Mouse (Mus musculus) ES-Bruce4 (cell line): ENCODE data around the gene Sumo3. TPM values are rescaled to one million over a fixed set of nuclear protein-coding genes. Genes with fewer than 3 reads are reported as not detected.

ENCODE experiments used
- H3K27ac ChIP-seq: 2 replicates; pipeline ENCODE4 v1.5.1; 2012; ENCODE audit warnings: low read length, inconsistent platforms; ENCODE audit not compliant: insufficient read depth
- H3K27me3 ChIP-seq: 2 replicates; pipeline ENCODE4 v1.6.1; 2012; ENCODE audit warnings: mild to moderate bottlenecking, low read length, inconsistent platforms; ENCODE audit not compliant: control insufficient read depth, poor library complexity, insufficient read depth, severe bottlenecking
- H3K36me3 ChIP-seq: 2 replicates; pipeline ENCODE4 v1.6.1; 2012; ENCODE audit warnings: inconsistent platforms, mild to moderate bottlenecking, low read length, moderate library complexity; ENCODE audit not compliant: control insufficient read depth, poor library complexity, insufficient read depth, severe bottlenecking
- H3K4me1 ChIP-seq: one replicate; pipeline ENCODE4 v1.8.1; 2011; ENCODE audit warnings: low read length; ENCODE audit not compliant: control insufficient read depth, insufficient read depth
- H3K4me3 ChIP-seq: 2 replicates; pipeline ENCODE4 v1.5.1; 2011; ENCODE audit warnings: low read depth, mild to moderate bottlenecking, low read length
- H3K9ac ChIP-seq: 2 replicates; pipeline ENCODE4 v1.6.1; 2012; ENCODE audit warnings: low read depth, mild to moderate bottlenecking, inconsistent platforms; ENCODE audit not compliant: poor library complexity, severe bottlenecking
- H3K9me3 ChIP-seq: replicated peaks from 2 replicates; pipeline ENCODE4 v1.6.1; 2012; ENCODE audit warnings: mild to moderate bottlenecking, low read length, inconsistent platforms; ENCODE audit not compliant: control insufficient read depth, poor library complexity, insufficient read depth, severe bottlenecking
- CTCF ChIP-seq: IDR thresholded peaks from one replicate; pipeline ENCODE4 v1.8.1; 2011; ENCODE audit warnings: low read depth, low read length
- EP300 ChIP-seq: IDR thresholded peaks from 2 replicates; pipeline ENCODE4 v1.6.1; 2011; ENCODE audit warnings: low read depth, low read length; ENCODE audit not compliant: insufficient read depth
- POLR2A ChIP-seq: IDR thresholded peaks from one replicate; pipeline ENCODE4 v1.8.1; 2011; ENCODE audit warnings: low read length; ENCODE audit not compliant: insufficient read depth
- polyA plus RNA-seq: library from polyadenylated mRNA; stranded (reverse); fragments of >200 nt; gene quantifications from 2 replicates; pipeline ENCODE4 v1.2.4, GENCODE M21; 2011; ENCODE audit warnings: low read depth; ENCODE audit not compliant: missing spikeins, insufficient read depth, insufficient read length

Gene Sumo3
- polyA plus RNA-seq, 1 experiment: 218 TPM

- Histone ChIP-seq H3K27ac (no peak overlapping the region), H3K9ac (no peak overlapping the region), H3K27me3 (no peaks in the 10 kb centered on the region), H3K4me3 (no peak overlapping the region), H3K36me3 (peaks cover 13% of the 10 kb centered on the region), H3K9me3 (no peaks in the 10 kb centered on the region), H3K4me1 (peaks cover 8% of the 10 kb centered on the region)
- TF ChIP-seq POLR2A: no peak
- TF ChIP-seq CTCF: no peak
- TF ChIP-seq EP300: no peak
Observed at GRCm38 (mm10) chr10:77591546-77591945, 14.4 kb upstream of the Sumo3 start.

DNA sequence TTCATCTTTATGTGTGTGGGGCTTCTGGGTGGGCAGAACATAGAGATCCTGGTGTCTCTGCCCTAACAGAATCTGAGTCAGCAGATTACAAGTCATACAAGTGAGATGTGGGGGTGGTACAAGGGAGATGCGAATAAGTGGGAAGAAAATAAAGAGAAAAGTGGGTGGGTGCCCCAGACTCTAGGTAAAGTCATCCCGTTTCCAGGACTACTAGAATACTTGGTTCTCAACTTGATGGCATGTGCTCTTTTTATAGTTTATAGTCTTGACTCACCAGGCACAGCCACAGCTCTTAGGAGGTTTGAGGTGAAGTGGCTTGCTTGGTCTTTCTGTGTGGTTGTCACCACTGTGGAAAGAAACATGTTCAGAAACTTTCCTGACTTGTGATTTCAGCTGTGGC lies 9.8 kb upstream of the Sumo3 start:
- TF ChIP-seq POLR2A (no peak), EP300 (no peak), CTCF (no peak)
- H3K4me3 ChIP-seq: no peak overlapping the region
- H3K4me1 ChIP-seq: no peaks in the 10 kb centered on the region
- H3K36me3 ChIP-seq: peaks cover 23% of the 10 kb centered on the region
- no peak overlapping the region for H3K9ac ChIP-seq
- H3K27me3 ChIP-seq: no peaks in the 10 kb centered on the region
- no peaks in the 10 kb centered on the region for H3K9me3 ChIP-seq
- no peak overlapping the region for H3K27ac ChIP-seq

DNA sequence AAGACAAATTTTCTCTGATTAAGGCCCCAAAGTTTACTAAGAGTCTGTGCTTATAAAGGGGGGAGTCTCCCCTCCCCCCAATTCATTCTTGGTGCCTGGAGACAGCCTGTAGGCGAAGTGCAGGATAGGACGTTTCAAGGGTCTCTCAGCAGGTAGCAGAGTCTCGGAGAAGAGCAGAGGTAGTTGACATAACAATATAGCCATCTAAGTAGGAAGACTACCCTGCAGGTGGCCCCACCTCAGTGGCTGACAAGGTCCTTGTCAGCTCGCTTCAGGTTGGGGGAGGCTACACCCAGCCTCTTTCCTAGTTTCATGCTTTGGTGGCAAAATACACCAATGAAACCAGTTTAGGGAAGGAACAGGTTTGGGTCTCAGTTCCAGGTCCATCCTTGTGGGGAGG lies 2.9 kb upstream of the Sumo3 start:
- TF ChIP-seq EP300 (peak; percentile 91), POLR2A (no peak), CTCF (no peak)
- Histone ChIP-seq H3K9me3 (no peaks in the 10 kb centered on the region), H3K36me3 (no peaks in the 10 kb centered on the region; the same call in 1 of the 2 replicates)

DNA sequence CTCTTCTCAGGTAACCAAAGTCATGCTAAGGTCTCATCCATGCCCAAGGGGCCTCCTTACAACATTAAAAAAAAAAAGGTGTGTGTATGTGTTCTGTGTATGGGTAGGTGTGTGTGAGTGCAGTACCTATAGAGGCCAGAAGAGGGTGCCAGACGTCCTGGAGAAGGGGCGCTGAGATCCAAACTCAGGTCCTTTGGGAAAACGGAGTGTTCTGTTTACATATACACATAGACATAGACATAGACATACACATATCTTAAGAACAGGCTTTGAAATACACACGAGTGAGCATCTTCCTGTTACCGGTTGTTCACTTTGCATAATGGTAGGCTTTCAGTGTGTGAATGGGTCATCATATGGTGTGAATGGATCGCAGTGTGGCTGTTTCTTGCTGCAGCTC lies 1.8 kb upstream of the Sumo3 start:
- TF ChIP-seq EP300 (no peak), CTCF (peak; percentile 67)
- H3K27ac ChIP-seq: no peak overlapping the region
- H3K9ac ChIP-seq: no peak overlapping the region
- H3K4me3 ChIP-seq: no peak overlapping the region
- H3K4me1 ChIP-seq: no peaks in the 10 kb centered on the region
- no peaks in the 10 kb centered on the region for H3K36me3 ChIP-seq
- H3K27me3 ChIP-seq: no peaks in the 10 kb centered on the region
- no peaks in the 10 kb centered on the region for H3K9me3 ChIP-seq

More for the DNA sequence above, 2.9 kb upstream of the Sumo3 start:
- no peaks in the 10 kb centered on the region for H3K4me1 ChIP-seq
- peak overlapping the region; percentile 72 for H3K27ac ChIP-seq
- H3K9ac ChIP-seq: no peak overlapping the region
- H3K4me3 ChIP-seq: no peak overlapping the region
- no peaks in the 10 kb centered on the region for H3K27me3 ChIP-seq

GRCm38 (mm10) chr10:77604958-77605357 lies 939 bp upstream of the Sumo3 start:
- H3K4me3 ChIP-seq: no peak overlapping the region
- no peaks in the 10 kb centered on the region for H3K36me3 ChIP-seq
- H3K27me3 ChIP-seq: no peaks in the 10 kb centered on the region
- no peaks in the 10 kb centered on the region for H3K9me3 ChIP-seq
- peak overlapping the region; percentile 91 for H3K27ac ChIP-seq
- H3K4me1 ChIP-seq: no peaks in the 10 kb centered on the region
- TF ChIP-seq EP300 (no peak), POLR2A (no peak), CTCF (no peak)
- no peak overlapping the region for H3K9ac ChIP-seq

GRCm38 (mm10) chr10:77605368-77605767 lies 529 bp upstream of the Sumo3 start:
- H3K36me3 ChIP-seq: 0 out of 2 replicates have a peak, but pooled peaks cover 2% of the 10 kb centered on the region
- H3K4me1 ChIP-seq: peaks cover 2% of the 10 kb centered on the region
- H3K27ac ChIP-seq: peak overlapping the region; percentile 91
- H3K27me3 ChIP-seq: no peaks in the 10 kb centered on the region
- H3K9me3 ChIP-seq: no peaks in the 10 kb centered on the region
- peak overlapping the region; percentile 45 for H3K4me3 ChIP-seq
- peak overlapping the region; percentile 84 for H3K9ac ChIP-seq
- no peak for TF ChIP-seq CTCF
- TF ChIP-seq POLR2A: no peak
- TF ChIP-seq EP300: no peak

DNA sequence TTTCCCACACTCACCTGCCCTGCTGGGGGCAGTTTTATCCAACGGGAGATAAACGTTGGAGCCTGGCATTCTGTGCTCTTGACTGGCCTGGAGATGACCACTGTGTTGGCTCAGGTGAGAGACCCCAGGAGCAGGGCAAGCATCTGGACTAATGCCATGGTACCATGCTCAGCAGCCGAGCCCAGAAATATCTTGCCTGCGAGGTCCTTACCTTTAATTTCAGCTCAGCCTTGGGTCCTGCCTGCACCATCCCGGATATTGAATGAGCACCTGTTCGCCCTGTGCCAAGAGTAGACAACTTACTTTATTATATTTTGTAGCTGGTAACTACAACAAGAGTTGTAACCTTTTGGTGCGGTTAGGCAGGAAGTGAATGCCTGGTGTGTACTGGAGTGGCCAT lies 958 bp downstream of the Sumo3 start:
- H3K4me1 ChIP-seq: peaks cover 5% of the 10 kb centered on the region
- no peak for TF ChIP-seq POLR2A
- no peak for TF ChIP-seq EP300
- no peak for TF ChIP-seq CTCF
- peaks cover 6% of the 10 kb centered on the region for H3K36me3 ChIP-seq
- no peaks in the 10 kb centered on the region for H3K9me3 ChIP-seq
- peak overlapping the region; percentile 91 for H3K4me3 ChIP-seq
- H3K9ac ChIP-seq: peak overlapping the region; percentile 84
- no peaks in the 10 kb centered on the region for H3K27me3 ChIP-seq
- H3K27ac ChIP-seq: peak overlapping the region; percentile 74
